Mouse (Mus musculus) neural tube, embryonic 11.5 days (tissue): ENCODE results near the gene Fbxo47. TPM values are rescaled to one million over a fixed set of nuclear protein-coding genes. Genes with fewer than 3 reads are reported as not detected.
"Not testable (repeated sequence)": the region's sequence is repeated elsewhere in the genome, so short reads cannot be mapped to it uniquely, and the experiment has no call there.

Experiments used
- ATAC-seq: fragments of 200-750 bp; cut with Nextera tagmentation; 2 replicates; pipeline ENCODE4 v1.8.0; 2017; ENCODE audit warnings: moderate number of reproducible peaks, mild to moderate bottlenecking, moderate TSS enrichment, moderate library complexity; ENCODE audit not compliant: insufficient read depth, low FRiP score, low TSS enrichment
- DNase-seq: peaks from one replicate; pipeline ENCODE4 v3.0.0-alpha.2; 2015; ENCODE audit warnings: low spot score
- H3K27ac ChIP-seq: fragments of 300-500 bp; sonication (generic); 2 replicates; pipeline ENCODE4 v1.5.1; 2014; ENCODE audit warnings: low read depth, mild to moderate bottlenecking, low read length
- H3K27me3 ChIP-seq: fragments of 300-500 bp; sonication (generic); 2 replicates; pipeline ENCODE4 v1.6.1; 2014; ENCODE audit warnings: mild to moderate bottlenecking, low read length, mixed read lengths; ENCODE audit not compliant: control insufficient read depth, insufficient read depth
- H3K36me3 ChIP-seq: fragments of 300-500 bp; sonication (generic); 2 replicates; pipeline ENCODE4 v1.6.1; 2014; ENCODE audit warnings: mild to moderate bottlenecking, low read length, moderate library complexity, mixed read lengths; ENCODE audit not compliant: control insufficient read depth, insufficient read depth
- H3K4me1 ChIP-seq: fragments of 300-500 bp; sonication (generic); 2 replicates; pipeline ENCODE4 v1.6.1; 2014; ENCODE audit warnings: low read length, mixed read lengths; ENCODE audit not compliant: control insufficient read depth, insufficient read depth
- H3K4me2 ChIP-seq: fragments of 300-500 bp; sonication (generic); 2 replicates; pipeline ENCODE4 v1.6.1; 2014; ENCODE audit warnings: low read depth, mild to moderate bottlenecking, moderate library complexity
- H3K4me3 ChIP-seq: fragments of 300-500 bp; sonication (generic); 2 replicates; pipeline ENCODE4 v1.5.1; 2014; ENCODE audit warnings: low read depth, low read length
- H3K9ac ChIP-seq: fragments of 300-500 bp; sonication (generic); 2 replicates; pipeline ENCODE4 v1.6.1; 2014; ENCODE audit warnings: mild to moderate bottlenecking, low read length
- H3K9me3 ChIP-seq: fragments of 300-500 bp; sonication (generic); 2 replicates; pipeline ENCODE4 v1.6.1; 2016; ENCODE audit warnings: low read length; ENCODE audit not compliant: control insufficient read depth
- WGBS: fragments of 180-500 bp; shearing (Covaris S2); extraction: QIAGEN DNeasy Blood & Tissue Kit; methylation state at CpG from one replicate; pipeline ENCODE4 v1.1.7; 2014; 5-methylcytosine and 5-hydroxymethylcytosine counted together
- polyA plus RNA-seq: library from polyadenylated mRNA; unstranded; fragments of >200 nt; fragmentation: Nextera tagmentation; extraction: Ambion mirVana; gene quantifications from 2 replicates; pipeline ENCODE4 v1.2.1, GENCODE M21; 2014

Gene Fbxo47
- polyA plus RNA-seq, 1 experiment from 2014 or later, result 0.53 TPM

- peak; percentile 63 for DNase-seq
- Histone ChIP-seq H3K9me3 (no peaks in the 10 kb centered on the region), H3K9ac (peak within 1 kb of the TSS; percentile 67), H3K27me3 (no peaks in the 10 kb centered on the region), H3K4me1 (peaks cover 10% of the 10 kb centered on the region), H3K36me3 (peaks cover 7% of the 10 kb centered on the region; the same call in 1 of the 2 replicates), H3K4me2 (peak within 1 kb of the TSS; percentile 61), H3K4me3 (peak within 1 kb of the TSS; percentile 52), H3K27ac (peak within 1 kb of the TSS; percentile 70)
- 0% methylated on average over 6 of the region's 6 CpGs for WGBS
- 0 out of 2 replicates have a peak, but pooled peaks have one; percentile 13 for ATAC-seq
Measured at GRCm38 (mm10) chr11:97840539-97840954, 43.4 kb downstream of the Fbxo47 start, which contains the start of gene B230217C12Rik. Gene B230217C12Rik, plus strand, starts transcription at chr11:97840780.

GRCm38 (mm10) chr11:97840135-97840490 lies 43.8 kb downstream of the Fbxo47 start:
- DNase-seq, result no peak
- no peak for ATAC-seq
- Histone ChIP-seq H3K27me3 (no peaks in the 10 kb centered on the region), H3K9ac (no peak overlapping the region; the same call in 1 of the 2 replicates), H3K4me2 (peak overlapping the region; percentile 61), H3K27ac (peak overlapping the region; percentile 70), H3K9me3 (no peaks in the 10 kb centered on the region), H3K4me1 (peaks cover 10% of the 10 kb centered on the region), H3K36me3 (peaks cover 7% of the 10 kb centered on the region; the same call in 1 of the 2 replicates), H3K4me3 (no peak overlapping the region)
- WGBS, result 63% methylated on average over 2 of the region's 2 CpGs

GRCm38 (mm10) chr11:97839441-97840134 lies 44.4 kb downstream of the Fbxo47 start:
- H3K27ac ChIP-seq, result no peak overlapping the region
- H3K9ac ChIP-seq, result no peak overlapping the region
- no peaks in the 10 kb centered on the region for H3K27me3 ChIP-seq

GRCm38 (mm10) chr11:97838779-97839440 lies 45.0 kb downstream of the Fbxo47 start:
- ATAC-seq (no peak), DNase-seq (no peak)
- Histone ChIP-seq H3K36me3 (peaks cover 9% of the 10 kb centered on the region), H3K4me1 (peaks cover 10% of the 10 kb centered on the region), H3K4me3 (no peak overlapping the region), H3K9ac (no peak overlapping the region), H3K27me3 (no peaks in the 10 kb centered on the region), H3K27ac (no peak overlapping the region), H3K4me2 (no peak overlapping the region), H3K9me3 (no peaks in the 10 kb centered on the region)
- WGBS, result 38% methylated on average over 10 of the region's 10 CpGs

More at GRCm38 (mm10) chr11:97839441-97840134, 44.4 kb downstream of the Fbxo47 start:
- H3K4me2 ChIP-seq, result no peak overlapping the region
- peaks cover 10% of the 10 kb centered on the region for H3K4me1 ChIP-seq
- peaks cover 7% of the 10 kb centered on the region; the same call in 1 of the 2 replicates for H3K36me3 ChIP-seq
- H3K9me3 ChIP-seq, result no peaks in the 10 kb centered on the region
- ATAC-seq (no peak), DNase-seq (no peak)
- no peak overlapping the region for H3K4me3 ChIP-seq
- 63% methylated on average over 11 of the region's 11 CpGs for WGBS

GRCm38 (mm10) chr11:97837641-97838149 lies 46.3 kb downstream of the Fbxo47 start:
- Histone ChIP-seq H3K27me3 (no peaks in the 10 kb centered on the region), H3K4me3 (no peak overlapping the region), H3K4me2 (no peak overlapping the region), H3K27ac (no peak overlapping the region), H3K9ac (no peak overlapping the region), H3K9me3 (no peaks in the 10 kb centered on the region), H3K36me3 (peaks cover 12% of the 10 kb centered on the region), H3K4me1 (peaks cover 10% of the 10 kb centered on the region)
- DNase-seq (no peak), ATAC-seq (no peak)
- WGBS, result 87% methylated on average over 7 of the region's 7 CpGs

GRCm38 (mm10) chr11:97837051-97837450 lies 46.9 kb downstream of the Fbxo47 start:
- not testable (repeated sequence) for H3K4me2 ChIP-seq, H3K4me1 ChIP-seq, H3K9ac ChIP-seq, H3K27me3 ChIP-seq, H3K4me3 ChIP-seq, DNase-seq, ATAC-seq, H3K27ac ChIP-seq, H3K9me3 ChIP-seq
- WGBS, result 81% methylated on average over 9 of the region's 9 CpGs
- H3K36me3 ChIP-seq, result peaks cover 12% of the 10 kb centered on the region

- ATAC-seq (no peak), DNase-seq (no peak)
- Histone ChIP-seq H3K4me3 (no peak overlapping the region), H3K4me2 (no peak overlapping the region), H3K27me3 (no peaks in the 10 kb centered on the region), H3K4me1 (0 out of 2 replicates have a peak, but pooled peaks cover 2% of the 10 kb centered on the region), H3K9ac (no peak overlapping the region), H3K27ac (no peak overlapping the region), H3K9me3 (no peaks in the 10 kb centered on the region), H3K36me3 (peaks cover 12% of the 10 kb centered on the region)
- WGBS, result 62% methylated on average over 8 of the region's 8 CpGs
Measured at GRCm38 (mm10) chr11:97836541-97836940, 47.4 kb downstream of the Fbxo47 start.

- ATAC-seq, result no peak
Measured at GRCm38 (mm10) chr11:97833352-97833751, 50.6 kb downstream of the Fbxo47 start.

More at GRCm38 (mm10) chr11:97833352-97833751, 50.6 kb downstream of the Fbxo47 start:
- Histone ChIP-seq H3K36me3 (peaks cover 12% of the 10 kb centered on the region), H3K27ac (no peak overlapping the region), H3K9ac (no peak overlapping the region), H3K27me3 (no peaks in the 10 kb centered on the region), H3K4me2 (no peak overlapping the region), H3K9me3 (no peaks in the 10 kb centered on the region), H3K4me3 (no peak overlapping the region), H3K4me1 (no peaks in the 10 kb centered on the region)
- no peak for DNase-seq
- 83% methylated on average over 15 of the region's 15 CpGs for WGBS
